Mouse (Mus musculus) liver, postnatal 0 days (tissue): Measurements from ENCODE around the gene Hemgn.

Source experiments
- CTCF ChIP-seq: sonication (generic); IDR thresholded peaks from 2 replicates; pipeline ENCODE4 v1.5.1; 2016; ENCODE audit warnings: antibody characterized with exemption, low read depth
- EP300 ChIP-seq: IDR thresholded peaks from 2 replicates; pipeline ENCODE4 v1.6.1; 2016; ENCODE audit warnings: antibody characterized with exemption, low read depth, mild to moderate bottlenecking

DNA sequence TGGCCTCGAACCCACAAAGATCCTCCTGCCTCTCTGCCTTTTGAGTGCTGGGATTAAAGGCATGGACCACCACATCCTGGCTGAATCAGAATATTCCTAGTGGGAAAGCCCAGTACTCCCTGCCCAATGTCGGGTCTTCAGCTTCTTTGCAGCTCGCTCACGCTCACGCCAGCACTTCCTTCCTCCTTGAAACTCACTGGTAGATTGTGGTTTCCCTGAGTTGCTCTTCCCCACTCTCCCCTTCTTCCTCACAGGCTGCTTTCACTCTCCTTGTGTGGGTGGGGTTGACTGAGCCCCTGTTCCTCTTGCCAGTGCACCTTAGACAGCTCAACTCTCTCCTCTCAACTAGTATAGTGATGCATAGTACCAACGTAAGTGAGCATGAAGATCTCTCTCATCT, 1.8 kb downstream of the Hemgn start:
- no peak for TF ChIP-seq CTCF
- TF ChIP-seq EP300 = no peak
